Mouse (Mus musculus) G1E (cell line): ENCODE results near the gene Lrrc32.

Experiments
- CTCF ChIP-seq: IDR thresholded peaks from 2 replicates; pipeline ENCODE4 v1.5.1; 2012; ENCODE audit warnings: low read depth, low read length, inconsistent platforms, mixed read lengths
- GATA1 ChIP-seq: IDR thresholded peaks from 2 replicates; pipeline ENCODE4 v1.6.1; 2012; ENCODE audit warnings: borderline replicate concordance, low read length, inconsistent platforms, mixed read lengths

DNA sequence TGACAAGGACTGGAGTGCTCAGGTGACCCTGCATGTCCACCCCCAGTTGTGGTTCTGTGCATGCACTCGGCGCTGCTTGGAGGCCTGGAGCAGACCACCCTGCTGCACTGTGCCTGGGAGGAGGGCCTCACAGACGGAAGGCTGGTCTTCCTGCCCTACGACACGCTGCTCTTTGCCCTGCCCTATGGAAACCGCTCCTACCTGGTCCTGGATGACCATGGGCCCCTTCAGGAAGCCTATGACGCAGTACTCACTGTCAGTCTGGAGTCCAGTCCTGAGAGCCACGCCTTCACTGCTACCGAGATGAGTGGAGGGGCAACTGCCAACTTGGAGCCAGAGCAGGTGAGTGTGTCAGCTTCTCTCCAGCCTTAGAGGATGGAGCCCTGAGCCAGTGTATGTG lies 39.4 kb upstream of the Lrrc32 start:
- TF ChIP-seq CTCF, result no peak
- no peak for TF ChIP-seq GATA1
